ENCODE assay signal across 17 mouse cellular contexts in the genomic region with DNA sequence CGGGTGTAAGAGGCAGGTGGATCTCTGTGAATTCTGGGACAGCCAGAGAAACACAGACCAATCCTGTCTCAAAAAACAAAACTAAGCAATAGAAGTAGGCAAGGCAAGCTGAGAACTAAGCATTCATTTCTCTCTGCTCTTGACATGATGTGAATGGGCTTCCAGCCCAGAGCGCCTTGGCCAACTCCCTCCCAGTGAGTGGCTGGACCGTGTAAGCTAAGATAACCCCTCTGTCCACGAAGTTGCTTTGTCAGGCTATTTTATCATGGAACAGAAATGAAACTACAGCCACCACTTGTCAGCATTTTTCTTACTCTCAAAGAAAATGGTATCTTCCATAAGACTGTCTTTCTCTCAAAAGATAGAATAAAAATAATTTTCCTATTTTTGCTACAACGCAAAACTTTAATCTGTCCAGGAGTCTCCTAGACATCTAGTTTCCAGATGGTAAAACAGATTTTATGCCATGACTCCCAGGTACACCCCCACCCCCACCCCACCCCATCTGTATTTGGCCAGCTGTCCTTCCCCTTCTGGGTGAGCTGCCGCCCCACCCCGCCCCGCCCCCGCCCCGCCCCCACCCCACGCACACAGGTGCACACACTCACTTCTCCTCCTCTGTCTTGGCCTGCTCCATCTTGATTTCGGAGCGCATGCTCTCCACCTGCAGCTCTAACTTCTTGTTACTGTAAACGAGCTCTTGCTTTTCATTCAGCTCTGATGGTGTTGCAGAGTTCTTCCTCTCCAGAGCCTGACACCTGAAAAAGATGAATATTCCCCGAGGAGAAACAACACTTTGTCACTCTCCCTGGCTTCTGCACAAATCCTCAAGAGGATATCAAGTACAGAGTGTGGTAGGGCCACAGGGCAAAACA. TPM values are rescaled to one million over a fixed set of nuclear protein-coding genes. Genes with fewer than 3 reads are reported as not detected.
DNase-seq lines count a peak whose midpoint lies in the region; ATAC-seq and TF ChIP-seq lines count a peak whose summit lies in the region.
"Had no signal": no experiment of that assay in that cellular context is flagged by ENCODE, and none has a peak within 500 bp of the region (broad histone marks: within the 10 kb centered on the region; RNA-seq: fewer than 3 reads in every experiment).

No protein-coding gene starts in this region.

- peak overlapping the region; percentile 9 for H3K4me2 ChIP-seq in liver, embryonic 12.5 days
- H3K4me2 ChIP-seq in stomach, postnatal 0 days (replicated peaks; ENCODE audit: low read depth), result no peak overlapping the region
- H3K4me2 ChIP-seq: forebrain, embryonic 12.5 days; heart, embryonic 13.5 days; lung, embryonic 15.5 days had no signal

- TF ChIP-seq CTCF in stomach, postnatal 0 days (IDR thresholded peaks at IDR 0.05; ENCODE audit: low read depth), result no peak
- no peak for TF ChIP-seq CTCF in thymus, adult 2 months (IDR thresholded peaks at IDR 0.05; ENCODE audit: borderline replicate concordance, control insufficient read depth, extremely low read depth, insufficient read depth, low read length, poor library complexity)

- H3K4me1 ChIP-seq in megakaryocyte, embryonic 14.5 days, result peaks cover 59% of the 10 kb centered on the region
- H3K4me1 ChIP-seq in liver, embryonic 12.5 days, result peaks cover 24% of the 10 kb centered on the region
- no peaks in the 10 kb centered on the region for H3K4me1 ChIP-seq in stomach, postnatal 0 days (replicated peaks; ENCODE audit: control insufficient read depth, insufficient read depth)
- no peaks in the 10 kb centered on the region for H3K4me1 ChIP-seq in thymus, adult 2 months (replicated peaks; ENCODE audit: control insufficient read depth, insufficient read depth, low read length)

- no peaks in the 10 kb centered on the region for H3K27me3 ChIP-seq in megakaryocyte, embryonic 14.5 days (replicated peaks)
- H3K27me3 ChIP-seq in liver, embryonic 12.5 days (replicated peaks), result no peaks in the 10 kb centered on the region
- no peaks in the 10 kb centered on the region for H3K27me3 ChIP-seq in stomach, postnatal 0 days (ENCODE audit: control insufficient read depth, insufficient read depth, low read length)
- no peaks in the 10 kb centered on the region for H3K27me3 ChIP-seq in thymus, adult 2 months (ENCODE audit: control insufficient read depth, insufficient read depth, low read length)
- H3K27me3 ChIP-seq: forebrain, embryonic 12.5 days; heart, embryonic 13.5 days; lung, embryonic 15.5 days; Patski had no signal

- no peak for TF ChIP-seq POLR2A in thymus, adult 2 months (IDR thresholded peaks at IDR 0.05; ENCODE audit: control insufficient read depth, extremely low read depth, insufficient read depth, low read length, poor library complexity)

- no peak for ATAC-seq in megakaryocyte, adult 5-6 weeks (ENCODE audit: poor library complexity, severe bottlenecking)
- peak; percentile 80 for ATAC-seq in liver, embryonic 12.5 days
- peak; percentile 49; the same call in 1 of the 2 replicates for ATAC-seq in stomach, postnatal 0 days (ENCODE audit: low FRiP score, low TSS enrichment)
- ATAC-seq: Patski had no signal

- H3K27ac ChIP-seq in liver, embryonic 12.5 days, result peak overlapping the region; percentile 42
- 0 out of 2 replicates have a peak overlapping the region, but pooled peaks have one; percentile 35 for H3K27ac ChIP-seq in stomach, postnatal 0 days (replicated peaks)
- no peak overlapping the region for H3K27ac ChIP-seq in thymus, adult 2 months (ENCODE audit: control insufficient read depth, insufficient read depth, low read length)
- H3K27ac ChIP-seq: forebrain, embryonic 12.5 days; heart, embryonic 13.5 days; lung, embryonic 15.5 days had no signal

- no peak for TF ChIP-seq EP300 in stomach, postnatal 0 days (optimal IDR thresholded peaks at IDR 0.05)

- no peak overlapping the region for H3K9ac ChIP-seq in liver, embryonic 12.5 days
- H3K9ac ChIP-seq in stomach, postnatal 0 days (ENCODE audit: low read length), result no peak overlapping the region
- H3K9ac ChIP-seq: forebrain, embryonic 12.5 days; heart, embryonic 13.5 days; lung, embryonic 15.5 days had no signal

- H3K4me3 ChIP-seq in megakaryocyte, embryonic 14.5 days (replicated peaks), result peak overlapping the region; percentile 29
- no peak overlapping the region for H3K4me3 ChIP-seq in liver, embryonic 12.5 days
- no peak overlapping the region for H3K4me3 ChIP-seq in stomach, postnatal 0 days (ENCODE audit: low read depth, low read length)
- H3K4me3 ChIP-seq in thymus, adult 2 months (ENCODE audit: control insufficient read depth, insufficient read depth, low read length), result no peak overlapping the region
- H3K4me3 ChIP-seq: forebrain, embryonic 12.5 days; heart, embryonic 13.5 days; lung, embryonic 15.5 days had no signal

- H3K36me3 ChIP-seq in megakaryocyte, embryonic 14.5 days (replicated peaks; ENCODE audit: low read length), result peaks cover 96% of the 10 kb centered on the region
- H3K36me3 ChIP-seq in liver, embryonic 12.5 days, result peaks cover 67% of the 10 kb centered on the region
- no peaks in the 10 kb centered on the region for H3K36me3 ChIP-seq in stomach, postnatal 0 days (ENCODE audit: control insufficient read depth, insufficient read depth, low read length)
- no peaks in the 10 kb centered on the region for H3K36me3 ChIP-seq in thymus, adult 2 months (ENCODE audit: control insufficient read depth, insufficient read depth, low read length)
- H3K36me3 ChIP-seq: forebrain, embryonic 12.5 days; lung, embryonic 15.5 days had no signal

- no peaks in the 10 kb centered on the region for H3K9me3 ChIP-seq in megakaryocyte, embryonic 14.5 days
- H3K9me3 ChIP-seq in liver, embryonic 12.5 days (replicated peaks), result no peaks in the 10 kb centered on the region
- no peaks in the 10 kb centered on the region for H3K9me3 ChIP-seq in stomach, postnatal 0 days (ENCODE audit: control insufficient read depth, low read length)
- H3K9me3 ChIP-seq: forebrain, embryonic 12.5 days; heart, embryonic 13.5 days; lung, embryonic 15.5 days had no signal

- WGBS in liver, embryonic 12.5 days (ENCODE audit: insufficient replicate concordance), result 38% methylated on average over 14 of the region's 15 CpGs
- 45% methylated on average over 14 of the region's 15 CpGs for WGBS in stomach, postnatal 0 days
- 74% methylated on average over 15 of the region's 15 CpGs for WGBS in thymus, adult 2 months

- DNase-seq in heart, adult 18-20 months, result peak; percentile 35 to 48
- DNase-seq in heart, adult 8-10 months (ENCODE audit: low spot score), result no peak
- DNase-seq in stomach, postnatal 0 days (ENCODE audit: low spot score), result peak; percentile 47
- no peak for DNase-seq in spleen, postnatal 4 days (ENCODE audit: low spot score in 2 of 2)
- no peak for DNase-seq in thymus, adult 2 months
- DNase-seq: adrenal gland, postnatal 10 days; kidney, adult 11 months; layer of hippocampus, postnatal 36 days; spleen, adult 18-20 months; thymus, postnatal 25 days had no signal

RNA-seq across cellular contexts. Expression of a gene that starts 21.2 kb away (rescaled TPM):
- total RNA-seq in heart, adult 18-20 months (2021), result under 1 TPM; 0.46 to 0.82 TPM
- total RNA-seq in heart, adult 8-10 months (2022), result under 1 TPM; 0.22 to 0.72 (median 0.39) TPM
- 3.9 and 6.6 TPM in 2 replicates for polyA plus RNA-seq in megakaryocyte, embryonic 14.5 days (2012; ENCODE audit: insufficient read depth, low replicate concordance)
- 41.3 and 46.0 TPM in 2 replicates for total RNA-seq in megakaryocyte, adult 5-6 weeks (2015)
- 63.7 and 64.7 TPM in 2 replicates for total RNA-seq in megakaryocyte, adult 5-6 weeks (2017)
- 57.7 and 59.0 TPM in 2 replicates for polyA plus RNA-seq in liver, embryonic 12.5 days (2016; fragmentation: Nextera tagmentation; extraction: Ambion mirVana)
- 6.1 and 6.8 TPM in 2 replicates for polyA plus RNA-seq in stomach, postnatal 0 days (2015; fragmentation: Nextera tagmentation; extraction: Ambion mirVana)
- polyA plus RNA-seq in thymus, adult 2 months (2012; rRNA removed), result 21.1 and 28.5 TPM in 2 replicates

RNA-seq across cellular contexts. Expression of a gene that starts 30.1 kb away (rescaled TPM):
- total RNA-seq in heart, adult 18-20 months (2021), result 100 to 1,000 TPM in 1 of 2 experiments, 10 to 100 TPM in 1; 88.3 to 107 TPM
- 100 to 1,000 TPM in 1 of 4 experiments, 10 to 100 TPM in 3; 81.2 to 101 (median 95.0) TPM for total RNA-seq in heart, adult 8-10 months (2022)
- 5.1 and 24.7 TPM in 2 replicates for polyA plus RNA-seq in megakaryocyte, embryonic 14.5 days (2012; ENCODE audit: insufficient read depth, low replicate concordance)
- total RNA-seq in megakaryocyte, adult 5-6 weeks (2015), result 4.1 and 7.0 TPM in 2 replicates
- total RNA-seq in megakaryocyte, adult 5-6 weeks (2017), result 9.1 and 14.3 TPM in 2 replicates
- 18.5 and 18.7 TPM in 2 replicates for polyA plus RNA-seq in liver, embryonic 12.5 days (2016; fragmentation: Nextera tagmentation; extraction: Ambion mirVana)
- polyA plus RNA-seq in stomach, postnatal 0 days (2015; fragmentation: Nextera tagmentation; extraction: Ambion mirVana), result 16.6 and 17.0 TPM in 2 replicates
- 1.4 TPM in 2 replicates for polyA plus RNA-seq in thymus, adult 2 months (2012; rRNA removed)

RNA-seq across cellular contexts. Expression of a gene that starts 57.9 kb away (rescaled TPM):
- total RNA-seq in heart, adult 18-20 months (2021), result under 1 TPM in 1 of 2 experiments, not detected in 1; 0.80 TPM
- total RNA-seq in heart, adult 8-10 months (2022), result not detected
- polyA plus RNA-seq in megakaryocyte, embryonic 14.5 days (2012; ENCODE audit: insufficient read depth, low replicate concordance), result not detected in 2 replicates
- total RNA-seq in megakaryocyte, adult 5-6 weeks (2015), result not detected in 2 replicates
- not detected in 2 replicates for total RNA-seq in megakaryocyte, adult 5-6 weeks (2017)
- not detected in 2 replicates for polyA plus RNA-seq in liver, embryonic 12.5 days (2016; fragmentation: Nextera tagmentation; extraction: Ambion mirVana)
- polyA plus RNA-seq in stomach, postnatal 0 days (2015; fragmentation: Nextera tagmentation; extraction: Ambion mirVana), result not detected in 2 replicates
- 1.5 and 2.6 TPM in 2 replicates for polyA plus RNA-seq in thymus, adult 2 months (2012; rRNA removed)
- total RNA-seq: adrenal gland, postnatal 10 days had no signal
- polyA plus RNA-seq: forebrain, embryonic 12.5 days; heart, embryonic 13.5 days; Patski had no signal

Comparison
In these comparisons a context has a peak if more than half of its experiments do, and no peak if none do; other contexts are left out.
1. DNase-seq: peak in heart, adult 18-20 months (2 of 2) and stomach, postnatal 0 days (single experiment); none in heart, adult 8-10 months (single experiment), spleen, postnatal 4 days (0 of 2) and thymus, adult 2 months (single experiment).